Mouse (Mus musculus) C2C12 (cell line): ENCODE measurements around the gene Rbpj. TPM values are rescaled to one million over a fixed set of nuclear protein-coding genes. Genes with fewer than 3 reads are reported as not detected.

Source experiments
- H3K27me3 ChIP-seq: one replicate; pipeline ENCODE4 v1.6.1; 2011; ENCODE audit not compliant: control insufficient read depth, insufficient read depth, insufficient read length
- H3K36me3 ChIP-seq: one replicate; pipeline ENCODE4 v1.6.1; 2011; ENCODE audit not compliant: control insufficient read depth, insufficient read depth
- H3K4me3 ChIP-seq: one replicate; pipeline ENCODE4 v1.5.1; 2011; ENCODE audit warnings: mild to moderate bottlenecking, control low read depth; ENCODE audit not compliant: poor library complexity, insufficient read depth, severe bottlenecking
- H3K79me2 ChIP-seq: one replicate; pipeline ENCODE4 v1.6.1; 2011; ENCODE audit not compliant: control insufficient read depth, insufficient read depth
- H3K79me3 ChIP-seq: one replicate; pipeline ENCODE4 v1.6.1; 2011; ENCODE audit warnings: low read depth, control low read depth
- H3ac ChIP-seq: one replicate; pipeline ENCODE3; 2011; ENCODE audit warnings: low read depth; ENCODE audit not compliant: control insufficient read depth, insufficient read length
- CEBPB ChIP-seq: IDR thresholded peaks from one replicate; pipeline ENCODE4 v1.6.1; 2011; ENCODE audit warnings: low read depth, mild to moderate bottlenecking, control low read depth, moderate library complexity
- CTCF ChIP-seq: IDR thresholded peaks from one replicate; pipeline ENCODE4 v1.5.1; 2011; ENCODE audit not compliant: control insufficient read depth, insufficient read depth, insufficient read length
- FOSL1 ChIP-seq: IDR thresholded peaks from one replicate; pipeline ENCODE4 v1.8.0; 2011; ENCODE audit warnings: mild to moderate bottlenecking, low read length; ENCODE audit not compliant: poor library complexity, insufficient read depth, severe bottlenecking
- MAX ChIP-seq: IDR thresholded peaks from one replicate; pipeline ENCODE4 v1.6.1; 2011; ENCODE audit warnings: mild to moderate bottlenecking, control low read depth
- MYOD1 ChIP-seq: IDR thresholded peaks from one replicate; pipeline ENCODE4 v1.6.1; 2011; ENCODE audit warnings: low read depth; ENCODE audit not compliant: control insufficient read depth, insufficient read length
- MYOG ChIP-seq: IDR thresholded peaks from one replicate; pipeline ENCODE4 v1.6.1; 2011; ENCODE audit not compliant: control insufficient read depth, insufficient read length; ENCODE audit errors: extremely low read depth
- USF1 ChIP-seq: IDR thresholded peaks from one replicate; pipeline ENCODE4 v1.6.1; 2011; ENCODE audit warnings: low read depth, mild to moderate bottlenecking, control low read depth, moderate library complexity
- polyA plus RNA-seq: library from polyadenylated mRNA; unstranded; fragments of >200 nt; fragmentation: generic; extraction: Trizol; gene quantifications from one replicate; pipeline ENCODE4 v1.2.1, GENCODE M21; 2012; ENCODE audit warnings: missing spikeins

Gene Rbpj
- polyA plus RNA-seq, 1 experiment, result 8.1 TPM

DNA sequence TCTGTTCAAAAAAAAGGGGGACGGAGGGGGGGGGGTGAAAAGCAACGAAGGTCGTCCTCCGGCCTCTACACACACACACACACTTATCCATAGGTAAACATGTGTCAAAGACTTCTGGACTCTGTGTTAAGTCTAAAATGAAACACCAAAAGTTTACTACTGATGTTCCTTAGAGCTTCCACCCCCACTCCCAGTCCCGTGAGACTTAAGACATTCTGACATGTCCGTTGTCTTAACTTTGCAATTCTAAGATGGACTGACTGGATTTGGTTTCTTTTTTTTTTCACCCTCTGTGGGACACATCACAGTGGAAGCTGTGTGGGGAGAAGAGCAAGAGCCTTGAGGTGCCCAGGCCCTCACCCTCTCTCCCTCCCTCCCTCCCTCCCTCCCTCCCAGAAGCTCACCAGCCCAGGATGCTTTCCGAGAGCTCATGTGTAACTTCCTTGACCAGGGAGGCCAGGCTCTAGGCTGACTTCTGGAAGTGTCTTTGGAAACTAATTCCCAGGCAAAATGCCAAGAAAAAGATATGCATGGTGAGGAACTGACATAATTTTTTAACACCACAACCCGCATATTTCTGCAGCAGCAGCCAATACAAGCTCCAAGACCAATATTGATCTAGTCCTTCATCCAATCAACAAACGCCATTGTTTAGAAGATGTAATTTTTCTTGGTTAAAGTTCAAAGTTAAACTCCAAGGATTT, 31.0 kb downstream of the Rbpj start:
- H3ac ChIP-seq, result no peak overlapping the region
- no peak overlapping the region for H3K4me3 ChIP-seq
- TF ChIP-seq CTCF (no peak), MYOD1 (no peak), CEBPB (no peak), USF1 (no peak), FOSL1 (no peak), MYOG (no peak), MAX (no peak)
- no peaks in the 10 kb centered on the region for H3K79me3 ChIP-seq
- no peaks in the 10 kb centered on the region for H3K27me3 ChIP-seq
- no peaks in the 10 kb centered on the region for H3K79me2 ChIP-seq
- H3K36me3 ChIP-seq, result no peaks in the 10 kb centered on the region

DNA sequence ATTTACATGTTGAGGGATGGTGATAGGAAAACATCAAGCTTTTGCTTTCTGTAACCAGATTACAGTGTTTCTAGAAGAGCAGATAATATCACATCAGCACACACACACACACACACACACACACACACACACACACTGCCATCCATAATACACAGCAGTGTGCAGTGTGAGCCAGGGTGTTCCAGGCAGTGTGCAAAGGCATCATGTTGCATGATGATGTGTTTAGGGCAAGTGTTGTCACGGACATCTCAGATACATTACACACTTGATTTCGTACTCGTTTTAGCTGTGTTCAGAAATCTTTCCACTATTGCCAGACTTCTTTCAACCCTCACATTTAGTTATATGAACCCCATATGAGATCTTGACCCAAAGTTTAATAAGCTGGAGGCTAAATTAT, 33.6 kb downstream of the Rbpj start:
- no peak for TF ChIP-seq CEBPB
- no peaks in the 10 kb centered on the region for H3K27me3 ChIP-seq
- H3K79me2 ChIP-seq, result no peaks in the 10 kb centered on the region

DNA sequence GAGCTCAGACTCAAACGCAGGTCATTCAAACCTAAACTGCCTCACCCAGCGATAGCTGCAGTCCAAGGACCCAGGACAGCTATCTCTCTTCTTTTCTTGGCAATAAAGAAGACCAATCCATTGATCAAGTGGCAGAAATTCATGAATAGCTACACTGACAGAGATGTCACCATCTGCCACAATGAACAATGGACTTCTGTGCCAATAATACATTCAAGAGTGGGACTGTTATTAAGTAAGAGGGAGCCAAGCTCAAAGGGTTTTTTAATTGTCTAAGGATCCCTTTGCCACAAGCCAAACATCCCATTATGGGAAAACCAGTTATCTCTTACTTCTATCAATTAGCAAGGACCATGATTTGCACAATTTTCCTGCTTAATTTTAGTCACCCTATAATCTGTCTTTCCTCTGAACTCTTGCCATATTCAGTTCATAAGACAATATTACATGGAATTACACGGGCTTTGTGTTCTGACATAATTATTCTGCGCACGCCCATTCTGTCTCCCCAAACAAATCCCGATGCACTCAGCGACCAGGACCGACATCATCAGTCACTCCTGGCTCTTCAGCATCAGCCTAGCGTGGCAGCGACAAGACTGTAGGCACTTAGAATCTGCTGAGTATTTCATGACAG, 34.7 kb downstream of the Rbpj start:
- TF ChIP-seq CTCF, result no peak
- no peak for TF ChIP-seq MYOG
- no peak for TF ChIP-seq FOSL1
- no peak for TF ChIP-seq MYOD1
- no peak for TF ChIP-seq MAX
- no peak for TF ChIP-seq USF1
- TF ChIP-seq CEBPB, result no peak

More for the DNA sequence above, 33.6 kb downstream of the Rbpj start:
- H3K4me3 ChIP-seq, result no peak overlapping the region
- H3K36me3 ChIP-seq, result no peaks in the 10 kb centered on the region
- H3K79me3 ChIP-seq, result no peaks in the 10 kb centered on the region
- H3ac ChIP-seq, result no peak overlapping the region

DNA sequence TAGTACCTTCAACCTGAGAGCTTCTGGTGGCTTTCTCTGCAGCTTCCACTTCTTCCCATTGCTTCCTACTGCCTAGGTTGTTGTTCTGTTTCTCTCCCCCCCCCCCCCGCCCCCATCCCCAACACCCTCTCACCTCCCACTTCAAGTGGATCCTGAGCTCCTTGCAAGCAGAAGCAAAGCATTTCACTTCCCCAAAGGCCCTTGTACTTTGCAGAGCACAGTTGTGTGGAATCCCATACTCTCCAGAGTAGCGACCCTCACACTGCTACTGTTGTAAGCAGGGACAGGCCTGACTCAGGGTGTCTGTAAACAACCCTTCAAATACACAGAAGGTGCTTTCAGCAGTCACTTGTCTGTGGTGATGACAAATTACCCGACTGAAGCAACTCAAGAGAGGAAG, 37.3 kb downstream of the Rbpj start:
- TF ChIP-seq MAX (no peak), MYOD1 (no peak), USF1 (no peak), CTCF (no peak), FOSL1 (no peak), CEBPB (no peak), MYOG (no peak)
- H3K27me3 ChIP-seq, result no peaks in the 10 kb centered on the region
- H3K36me3 ChIP-seq, result no peaks in the 10 kb centered on the region
- H3ac ChIP-seq, result no peak overlapping the region
- H3K79me2 ChIP-seq, result no peaks in the 10 kb centered on the region
- no peaks in the 10 kb centered on the region for H3K79me3 ChIP-seq
- no peak overlapping the region for H3K4me3 ChIP-seq

More for the DNA sequence above, 34.7 kb downstream of the Rbpj start:
- no peaks in the 10 kb centered on the region for H3K79me3 ChIP-seq
- no peak overlapping the region for H3K4me3 ChIP-seq
- H3K79me2 ChIP-seq, result no peaks in the 10 kb centered on the region
- no peaks in the 10 kb centered on the region for H3K36me3 ChIP-seq
- H3ac ChIP-seq, result no peak overlapping the region
- H3K27me3 ChIP-seq, result no peaks in the 10 kb centered on the region

DNA sequence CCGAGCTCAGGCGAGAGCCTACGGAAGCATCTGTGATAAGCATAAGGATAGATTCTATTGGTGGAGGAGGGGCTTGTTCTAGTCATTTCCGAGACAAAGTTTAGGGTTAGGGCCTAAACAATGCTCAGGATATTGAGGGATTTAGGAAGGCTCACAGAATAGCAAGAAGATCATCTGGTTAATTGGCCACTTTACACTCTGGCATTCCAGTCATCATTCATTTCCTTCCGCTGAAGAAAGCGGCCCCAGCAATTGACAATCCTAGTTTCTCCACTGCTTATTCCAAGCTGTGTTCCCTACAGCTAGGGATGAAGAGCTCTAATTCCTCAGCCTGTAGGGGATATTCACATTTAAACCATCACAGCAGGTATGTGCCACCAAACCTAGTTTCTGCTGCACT, 39.8 kb downstream of the Rbpj start:
- Histone ChIP-seq H3K4me3 (no peak overlapping the region), H3K27me3 (no peaks in the 10 kb centered on the region), H3K79me3 (no peaks in the 10 kb centered on the region), H3ac (no peak overlapping the region), H3K79me2 (no peaks in the 10 kb centered on the region), H3K36me3 (no peaks in the 10 kb centered on the region)
- TF ChIP-seq MAX (no peak), MYOG (no peak), MYOD1 (no peak), CTCF (no peak), FOSL1 (no peak), USF1 (no peak), CEBPB (no peak)

DNA sequence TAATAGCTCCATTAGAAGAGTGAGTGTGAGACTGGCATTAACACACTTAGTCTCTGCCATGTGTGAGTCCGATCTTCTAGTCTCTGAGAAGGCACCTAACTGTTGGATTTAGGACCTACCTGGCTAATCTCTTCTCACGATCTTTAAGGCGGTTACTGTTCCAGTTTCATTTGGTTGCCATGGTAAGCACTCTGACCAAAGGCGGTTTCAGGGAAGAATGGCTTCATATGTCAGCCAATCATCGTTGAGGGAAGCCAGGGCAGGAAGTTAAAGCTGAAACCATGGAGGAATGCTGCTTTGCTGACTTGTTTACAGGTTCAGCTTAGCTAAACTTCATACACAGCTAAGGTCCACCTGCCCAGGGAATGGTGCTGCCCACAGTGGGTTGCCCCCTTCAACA, 41.4 kb downstream of the Rbpj start:
- Histone ChIP-seq H3K79me2 (no peaks in the 10 kb centered on the region), H3K4me3 (no peak overlapping the region), H3K27me3 (no peaks in the 10 kb centered on the region), H3ac (no peak overlapping the region), H3K36me3 (no peaks in the 10 kb centered on the region), H3K79me3 (no peaks in the 10 kb centered on the region)
- TF ChIP-seq MYOD1 (no peak), CTCF (no peak), FOSL1 (no peak), USF1 (no peak), MAX (no peak), CEBPB (no peak), MYOG (no peak)
